Mouse (Mus musculus) frontal cortex, postnatal 14 days (tissue): Measurements from ENCODE around the gene Tm4sf4.

Source experiments
- DNase-seq, 2 experiments: peaks; one replicate each; pipeline ENCODE4 v3.0.0; 2022; ENCODE audit warnings: low spot score in 2 of 2

Tm4sf4 gene

GRCm38 (mm10) chr3:57425089-57425730, at the start of gene Tm4sf4:
TSS of gene Tm4sf4 (plus strand) at chr3:57425314.
- DNase-seq: no peak

GRCm38 (mm10) chr3:57386423-57386822, 38.7 kb upstream of the Tm4sf4 start:
- DNase-seq: no peak

- no peak for DNase-seq
These were observed 38.2 kb upstream of the Tm4sf4 start for GRCm38 (mm10) chr3:57386895-57387294.

- no peak for DNase-seq
These were observed 37.5 kb upstream of the Tm4sf4 start for GRCm38 (mm10) chr3:57387593-57387992.

GRCm38 (mm10) chr3:57411535-57411934, 13.6 kb upstream of the Tm4sf4 start:
- no peak for DNase-seq

GRCm38 (mm10) chr3:57420233-57420632, 4.9 kb upstream of the Tm4sf4 start:
- no peak for DNase-seq

GRCm38 (mm10) chr3:57420660-57421059, 4.5 kb upstream of the Tm4sf4 start:
- DNase-seq: no peak

GRCm38 (mm10) chr3:57426351-57426750, 1.2 kb downstream of the Tm4sf4 start:
- no peak for DNase-seq

- DNase-seq: no peak
These were observed 3.8 kb downstream of the Tm4sf4 start for GRCm38 (mm10) chr3:57428682-57429464.

- no peak for DNase-seq
These were observed 4.4 kb downstream of the Tm4sf4 start for GRCm38 (mm10) chr3:57429486-57429885.

- DNase-seq: no peak
These were observed 6.6 kb downstream of the Tm4sf4 start for GRCm38 (mm10) chr3:57431706-57432105.

- no peak for DNase-seq
These were observed 10.2 kb downstream of the Tm4sf4 start for GRCm38 (mm10) chr3:57435364-57435763.

GRCm38 (mm10) chr3:57440956-57441355, 15.8 kb downstream of the Tm4sf4 start:
- DNase-seq: no peak

- DNase-seq: no peak
These were observed 20.6 kb downstream of the Tm4sf4 start for GRCm38 (mm10) chr3:57445706-57446105.

- DNase-seq: no peak
These were observed 22.8 kb downstream of the Tm4sf4 start for GRCm38 (mm10) chr3:57447889-57448288.

GRCm38 (mm10) chr3:57448445-57448844, 23.3 kb downstream of the Tm4sf4 start:
- peak; percentile 52 to 71 for DNase-seq

- no peak for DNase-seq
These were observed 33.5 kb downstream of the Tm4sf4 start for GRCm38 (mm10) chr3:57458652-57459051.

- no peak for DNase-seq
These were observed 38.2 kb downstream of the Tm4sf4 start for GRCm38 (mm10) chr3:57463302-57463701.

GRCm38 (mm10) chr3:57466289-57466688, 41.2 kb downstream of the Tm4sf4 start:
- no peak for DNase-seq

- no peak for DNase-seq
These were observed 44.2 kb downstream of the Tm4sf4 start for GRCm38 (mm10) chr3:57469325-57469724.

GRCm38 (mm10) chr3:57470326-57470725, 45.2 kb downstream of the Tm4sf4 start:
- no peak for DNase-seq

GRCm38 (mm10) chr3:57470981-57471601, 46.0 kb downstream of the Tm4sf4 start:
- peak in 1 of 2 experiments; percentile 28 for DNase-seq

- DNase-seq: no peak
These were observed 47.3 kb downstream of the Tm4sf4 start for GRCm38 (mm10) chr3:57472407-57472806.
